Mouse (Mus musculus) forebrain, postnatal 0 days (tissue): ENCODE measurements around the gene Arf3. TPM values are rescaled to one million over a fixed set of nuclear protein-coding genes. Genes with fewer than 3 reads are reported as not detected.

ENCODE experiments used
- ATAC-seq: fragments of 200-750 bp; cut with Nextera tagmentation; 2 replicates; pipeline ENCODE4 v1.8.0; 2017; ENCODE audit warnings: mild to moderate bottlenecking, moderate library complexity
- DNase-seq: peaks from one replicate; pipeline ENCODE4 v3.0.0-alpha.2; 2015
- H3K27ac ChIP-seq: fragments of 300-500 bp; sonication (generic); 2 replicates; pipeline ENCODE4 v1.5.1; 2014; ENCODE audit warnings: low read depth, mild to moderate bottlenecking, antibody characterized with exemption, low read length, moderate library complexity, mixed read lengths
- H3K27me3 ChIP-seq: fragments of 300-500 bp; sonication (generic); 2 replicates; pipeline ENCODE4 v1.6.1; 2014; ENCODE audit warnings: mild to moderate bottlenecking, low read length, mixed read lengths; ENCODE audit not compliant: insufficient read depth
- H3K36me3 ChIP-seq: fragments of 300-500 bp; sonication (generic); 2 replicates; pipeline ENCODE4 v1.6.1; 2014; ENCODE audit warnings: mild to moderate bottlenecking, moderate library complexity; ENCODE audit not compliant: insufficient read depth
- H3K4me1 ChIP-seq: fragments of 300-500 bp; sonication (generic); 2 replicates; pipeline ENCODE4 v1.6.1; 2014; ENCODE audit warnings: antibody characterized with exemption; ENCODE audit not compliant: insufficient read depth
- H3K4me2 ChIP-seq: fragments of 300-500 bp; sonication (generic); 2 replicates; pipeline ENCODE4 v1.6.1; 2014; ENCODE audit warnings: low read depth, mild to moderate bottlenecking, moderate library complexity
- H3K4me3 ChIP-seq: fragments of 300-500 bp; sonication (generic); 2 replicates; pipeline ENCODE4 v1.5.1; 2014; ENCODE audit warnings: low read depth, low read length, mixed read lengths
- H3K9ac ChIP-seq: fragments of 300-500 bp; sonication (generic); 2 replicates; pipeline ENCODE4 v1.6.1; 2014; ENCODE audit warnings: mild to moderate bottlenecking
- H3K9me3 ChIP-seq: fragments of 300-500 bp; sonication (generic); 2 replicates; pipeline ENCODE4 v1.6.1; 2016; ENCODE audit warnings: low read length
- CTCF ChIP-seq: sonication (generic); IDR thresholded peaks from 2 replicates; pipeline ENCODE4 v1.5.1; 2016; ENCODE audit warnings: antibody characterized with exemption, control low read depth, low read depth
- WGBS: fragments of 180-500 bp; shearing (Covaris S2); extraction: QIAGEN DNeasy Blood & Tissue Kit; methylation state at CpG from one replicate; pipeline ENCODE4 v1.1.7; 2014; 5-methylcytosine and 5-hydroxymethylcytosine counted together
- polyA plus RNA-seq: library from polyadenylated mRNA; unstranded; fragments of >200 nt; fragmentation: Nextera tagmentation; extraction: Ambion mirVana; gene quantifications from 2 replicates; pipeline ENCODE4 v1.2.1, GENCODE M21; 2015
- total RNA-seq: library from RNA; depleted of rRNA; stranded (reverse); fragments of >200 nt; gene quantifications from 2 replicates; pipeline ENCODE4 v1.2.3, GENCODE M21; 2014

Gene Arf3
- total and polyA plus RNA-seq, 2 experiments from 2014 or later: 104 to 116 TPM

- DNase-seq: no peak
- 2% methylated on average over 5 of the region's 5 CpGs for WGBS
- Histone ChIP-seq H3K4me2 (no peak overlapping the region), H3K4me3 (no peak overlapping the region), H3K27me3 (peaks cover 95% of the 10 kb centered on the region), H3K4me1 (no peaks in the 10 kb centered on the region), H3K9me3 (no peaks in the 10 kb centered on the region), H3K9ac (no peak overlapping the region), H3K36me3 (no peaks in the 10 kb centered on the region), H3K27ac (no peak overlapping the region)
- no peak for ATAC-seq
- no peak for TF ChIP-seq CTCF
Measured at GRCm38 (mm10) chr15:98775533-98775932, 12.5 kb upstream of the Arf3 start.

DNA sequence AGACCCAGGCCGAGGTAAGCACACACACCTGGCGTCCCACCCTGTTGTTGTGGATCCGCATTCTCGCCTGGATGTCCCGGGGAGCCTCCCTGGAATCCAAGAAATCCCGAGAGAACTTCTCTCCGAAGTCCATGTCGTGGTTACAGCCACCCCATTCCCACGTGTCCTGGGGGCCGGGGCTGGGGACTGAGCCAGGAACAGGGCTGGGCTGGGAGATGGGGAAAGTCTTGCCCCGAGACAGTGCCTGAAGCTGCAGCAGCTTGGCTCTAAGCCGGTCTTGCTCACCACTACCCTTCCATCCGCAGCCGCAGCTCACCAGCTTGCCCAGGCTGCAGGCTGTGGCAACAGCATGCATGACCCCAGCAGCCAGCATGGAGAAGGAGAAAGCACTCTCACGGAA is 11.1 kb upstream of the Arf3 start:
- Histone ChIP-seq H3K9me3 (no peaks in the 10 kb centered on the region), H3K27me3 (peaks cover 81% of the 10 kb centered on the region), H3K4me3 (no peak overlapping the region), H3K27ac (no peak overlapping the region), H3K4me2 (no peak overlapping the region), H3K4me1 (no peaks in the 10 kb centered on the region), H3K9ac (no peak overlapping the region), H3K36me3 (no peaks in the 10 kb centered on the region)
- WGBS: 9% methylated on average over 15 of the region's 15 CpGs
- DNase-seq: no peak
- no peak for ATAC-seq
- no peak for TF ChIP-seq CTCF

GRCm38 (mm10) chr15:98772511-98773211 is 9.6 kb upstream of the Arf3 start:
- no peak for TF ChIP-seq CTCF
- Histone ChIP-seq H3K4me1 (no peaks in the 10 kb centered on the region), H3K27me3 (peaks cover 67% of the 10 kb centered on the region), H3K9ac (no peak overlapping the region), H3K27ac (no peak overlapping the region), H3K4me2 (peak overlapping the region; percentile 49), H3K9me3 (no peaks in the 10 kb centered on the region), H3K4me3 (peak overlapping the region; percentile 33), H3K36me3 (no peaks in the 10 kb centered on the region)
- ATAC-seq (peak; percentile 16; the same call in 1 of the 2 replicates), DNase-seq (no peak)
- 1% methylated on average over 36 of the region's 36 CpGs for WGBS

DNA sequence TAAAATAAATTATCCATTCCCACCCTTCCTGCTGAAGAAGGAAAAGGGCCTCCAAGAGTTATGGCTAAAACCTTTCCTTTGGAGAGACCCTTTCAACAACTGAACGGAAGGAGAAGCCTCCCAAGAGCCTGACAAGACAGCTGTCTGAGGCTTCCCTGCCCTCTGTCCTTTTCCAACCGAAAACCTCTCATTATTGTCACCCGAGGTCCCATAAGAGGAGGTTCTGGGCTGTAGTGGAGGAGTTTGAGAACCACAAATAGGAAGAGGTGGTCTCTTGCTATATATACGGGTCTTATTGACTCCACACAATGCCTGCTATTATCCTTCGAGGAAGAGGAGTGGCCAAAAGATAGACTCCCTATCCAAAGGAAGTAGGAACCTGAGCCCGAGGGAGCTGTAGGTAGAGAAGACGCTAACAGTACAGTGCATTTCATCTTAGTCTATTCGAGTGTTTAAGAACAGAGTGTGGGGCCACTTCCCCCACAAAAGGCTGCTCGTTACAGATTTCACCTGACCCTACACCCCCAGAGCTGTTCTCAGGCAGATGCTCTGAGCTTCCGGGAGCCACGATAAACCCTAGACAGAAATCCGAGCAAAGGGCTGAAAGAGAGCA is 8.9 kb upstream of the Arf3 start:
- H3K4me1 ChIP-seq: no peaks in the 10 kb centered on the region
- H3K9ac ChIP-seq: no peak overlapping the region
- no peak overlapping the region; the same call in 1 of the 2 replicates for H3K4me3 ChIP-seq
- H3K4me2 ChIP-seq: peak overlapping the region; percentile 49
- no peaks in the 10 kb centered on the region for H3K36me3 ChIP-seq
- no peak overlapping the region for H3K27ac ChIP-seq
- WGBS: 4% methylated on average over 12 of the region's 12 CpGs
- no peak for TF ChIP-seq CTCF
- peaks cover 59% of the 10 kb centered on the region for H3K27me3 ChIP-seq
- no peak for DNase-seq
- ATAC-seq: no peak
- H3K9me3 ChIP-seq: no peaks in the 10 kb centered on the region

- H3K4me3 ChIP-seq: no peak overlapping the region
- H3K27ac ChIP-seq: no peak overlapping the region
- no peak overlapping the region for H3K9ac ChIP-seq
- DNase-seq: no peak
- H3K27me3 ChIP-seq: peaks cover 23% of the 10 kb centered on the region
- no peaks in the 10 kb centered on the region for H3K36me3 ChIP-seq
- H3K4me2 ChIP-seq: no peak overlapping the region
- no peak for TF ChIP-seq CTCF
- ATAC-seq: no peak
- H3K9me3 ChIP-seq: no peaks in the 10 kb centered on the region
- 29% methylated on average over 5 of the region's 5 CpGs for WGBS
- no peaks in the 10 kb centered on the region for H3K4me1 ChIP-seq
Measured at GRCm38 (mm10) chr15:98768259-98768658, 5.2 kb upstream of the Arf3 start.

- no peaks in the 10 kb centered on the region for H3K9me3 ChIP-seq
- TF ChIP-seq CTCF: no peak
- no peak for DNase-seq
Measured at GRCm38 (mm10) chr15:98765929-98766328, 2.9 kb upstream of the Arf3 start.

DNA sequence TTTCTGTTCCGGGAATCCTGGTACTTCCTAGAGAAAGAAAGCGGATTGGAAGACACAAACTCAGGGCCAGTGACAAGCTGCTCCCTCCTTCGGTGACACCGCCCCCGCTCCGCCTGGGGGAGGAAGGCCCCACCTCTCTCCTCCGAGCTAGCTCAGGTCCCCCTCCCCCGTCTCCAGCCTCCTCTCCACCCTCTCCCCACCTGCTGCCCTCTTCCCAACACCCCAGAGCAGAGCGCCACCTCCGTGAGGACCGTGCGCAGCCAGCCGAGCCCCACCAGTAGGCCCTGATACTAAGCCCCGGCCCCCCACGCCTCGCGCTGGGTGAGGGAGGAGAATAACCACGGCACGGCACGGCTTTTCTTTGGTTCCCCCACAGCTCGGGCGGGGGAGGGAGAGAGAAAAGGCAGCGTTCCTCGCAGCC is 803 bp downstream of the Arf3 start:
- peak; percentile 44; the same call in 1 of the 2 replicates for TF ChIP-seq CTCF
- H3K4me2 ChIP-seq: peak overlapping the region; percentile 73
- under 1% methylated on average over 16 of the region's 24 CpGs for WGBS
- H3K4me1 ChIP-seq: peaks cover 7% of the 10 kb centered on the region
- peak overlapping the region; percentile 95 for H3K4me3 ChIP-seq
- H3K9me3 ChIP-seq: no peaks in the 10 kb centered on the region
- no peaks in the 10 kb centered on the region for H3K27me3 ChIP-seq
- H3K27ac ChIP-seq: peak overlapping the region; percentile 94
- peak; percentile 81 for DNase-seq
- peaks cover 14% of the 10 kb centered on the region for H3K36me3 ChIP-seq
- H3K9ac ChIP-seq: peak overlapping the region; percentile 98
- ATAC-seq: peak; percentile 60

More at GRCm38 (mm10) chr15:98765929-98766328, 2.9 kb upstream of the Arf3 start:
- H3K36me3 ChIP-seq: no peaks in the 10 kb centered on the region
- ATAC-seq: no peak
- H3K27ac ChIP-seq: no peak overlapping the region
- WGBS: 69% methylated on average over 4 of the region's 4 CpGs
- H3K4me1 ChIP-seq: peaks cover 7% of the 10 kb centered on the region
- no peak overlapping the region for H3K4me2 ChIP-seq
- no peak overlapping the region for H3K4me3 ChIP-seq
- H3K9ac ChIP-seq: no peak overlapping the region
- peaks cover 3% of the 10 kb centered on the region; the same call in 1 of the 2 replicates for H3K27me3 ChIP-seq
